ENCODE assay signal across 11 mouse cellular contexts in genomic region chr6:90597592-90597991, GRCm38 (mm10). TPM values are rescaled to one million over a fixed set of nuclear protein-coding genes. Genes with fewer than 3 reads are reported as not detected.
DNase-seq lines count a peak whose midpoint lies in the region; ATAC-seq lines count a peak whose summit lies in the region.
"Had no signal": no experiment of that assay in that cellular context is flagged by ENCODE, and none has a peak within 500 bp of the region (broad histone marks: within the 10 kb centered on the region; RNA-seq: fewer than 3 reads in every experiment).

No protein-coding gene starts in this region.

- DNase-seq in frontal cortex, postnatal 10 days (ENCODE audit: low spot score in 2 of 2), result no peak
- DNase-seq in left cerebral cortex, postnatal 4 days, result peak; percentile 85
- no peak for DNase-seq in left cerebral cortex, postnatal 36 days (ENCODE audit: low spot score in 2 of 2)
- DNase-seq in cerebellum, postnatal 10 days, result peak; percentile 94 to 96
- peak; percentile 82 to 83 for DNase-seq in kidney, postnatal 36 days
- DNase-seq in c-Kit-positive CD71-positive TER-119-positive erythroid progenitor cells, embryonic 14.5 days (ENCODE audit: low spot score), result no peak
- no peak for DNase-seq in lung, postnatal 10 days
- DNase-seq: B cell, adult 2 months; thymus, adult 18-20 months had no signal

- intact Hi-C loops in left cerebral cortex, postnatal 4 days (cut with DNase I), result no loop called here
- intact Hi-C loops in left cerebral cortex, postnatal 36 days (cut with DNase I), result no loop called here

- peak; percentile 60 for ATAC-seq in frontal cortex, adult (ENCODE audit: low TSS enrichment)
- ATAC-seq: forebrain, embryonic 13.5 days had no signal

RNA-seq across cellular contexts. Expression of gene Slc41a3, which starts 6.9 kb away (rescaled TPM):
- total RNA-seq in left cerebral cortex, postnatal 4 days (2021), result 1 to 10 TPM; 4.9 to 5.9 TPM
- total RNA-seq in left cerebral cortex, postnatal 36 days (2021), result 1 to 10 TPM; 4.4 to 6.0 TPM

Comparison
In these comparisons a context has a peak if more than half of its experiments do, and no peak if none do; other contexts are left out.
1. DNase-seq: peak in left cerebral cortex, postnatal 4 days (single experiment), cerebellum, postnatal 10 days (2 of 2) and kidney, postnatal 36 days (2 of 2); none in frontal cortex, postnatal 10 days (0 of 2), left cerebral cortex, postnatal 36 days (0 of 2), c-Kit-positive CD71-positive TER-119-positive erythroid progenitor cells, embryonic 14.5 days (single experiment) and lung, postnatal 10 days (single experiment).